Mouse (Mus musculus) right cerebral cortex, postnatal 4 days (tissue): ENCODE results near the gene Taok1.

Source experiments
- DNase-seq: peaks from one replicate; pipeline ENCODE4 v3.0.0-alpha.2; 2022

Taok1 gene

GRCm38 (mm10) chr11:77491123-77491501 is 116.5 kb downstream of the Taok1 start:
- DNase-seq: peak; percentile 99

- DNase-seq: no peak
Observed at GRCm38 (mm10) chr11:77490451-77490850, 117.2 kb downstream of the Taok1 start.

DNA sequence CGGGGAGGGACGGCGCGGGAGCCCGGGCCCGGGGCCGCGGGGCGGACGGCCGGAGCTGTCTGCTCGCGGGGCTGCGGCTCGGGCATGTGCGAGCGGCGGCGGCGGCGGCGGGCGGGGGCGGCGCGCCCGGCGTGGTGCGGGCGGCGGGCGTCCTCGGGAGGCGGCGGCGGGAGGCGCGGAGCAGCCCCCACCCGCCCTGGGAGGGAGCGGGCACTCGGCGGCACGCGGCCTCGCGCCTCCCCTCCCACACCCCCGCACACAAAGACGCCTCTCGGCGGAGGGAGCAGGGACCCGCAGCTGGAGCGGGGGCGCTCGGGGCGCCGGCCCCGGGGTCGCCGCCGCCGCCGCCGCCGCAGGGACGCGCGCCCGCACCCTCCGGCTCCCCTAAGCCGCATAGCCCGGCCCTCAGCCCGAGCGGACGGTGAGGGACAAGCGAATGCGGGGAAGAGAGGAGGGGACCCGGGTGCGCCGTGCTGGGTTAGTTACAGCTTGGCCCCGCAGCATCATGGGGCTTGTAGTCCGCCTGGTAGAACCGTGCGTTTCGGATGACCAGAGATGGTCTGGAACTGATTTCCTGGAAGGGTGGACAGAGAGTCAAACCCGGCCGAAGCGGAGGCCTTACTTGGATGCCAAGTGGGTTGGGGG is 117.9 kb downstream of the Taok1 start, which contains the start of gene Ankrd13b:
Gene Ankrd13b (minus strand): TSS at position 88 of the 645 bp plus-strand sequence.
- DNase-seq: peak; percentile 80

DNA sequence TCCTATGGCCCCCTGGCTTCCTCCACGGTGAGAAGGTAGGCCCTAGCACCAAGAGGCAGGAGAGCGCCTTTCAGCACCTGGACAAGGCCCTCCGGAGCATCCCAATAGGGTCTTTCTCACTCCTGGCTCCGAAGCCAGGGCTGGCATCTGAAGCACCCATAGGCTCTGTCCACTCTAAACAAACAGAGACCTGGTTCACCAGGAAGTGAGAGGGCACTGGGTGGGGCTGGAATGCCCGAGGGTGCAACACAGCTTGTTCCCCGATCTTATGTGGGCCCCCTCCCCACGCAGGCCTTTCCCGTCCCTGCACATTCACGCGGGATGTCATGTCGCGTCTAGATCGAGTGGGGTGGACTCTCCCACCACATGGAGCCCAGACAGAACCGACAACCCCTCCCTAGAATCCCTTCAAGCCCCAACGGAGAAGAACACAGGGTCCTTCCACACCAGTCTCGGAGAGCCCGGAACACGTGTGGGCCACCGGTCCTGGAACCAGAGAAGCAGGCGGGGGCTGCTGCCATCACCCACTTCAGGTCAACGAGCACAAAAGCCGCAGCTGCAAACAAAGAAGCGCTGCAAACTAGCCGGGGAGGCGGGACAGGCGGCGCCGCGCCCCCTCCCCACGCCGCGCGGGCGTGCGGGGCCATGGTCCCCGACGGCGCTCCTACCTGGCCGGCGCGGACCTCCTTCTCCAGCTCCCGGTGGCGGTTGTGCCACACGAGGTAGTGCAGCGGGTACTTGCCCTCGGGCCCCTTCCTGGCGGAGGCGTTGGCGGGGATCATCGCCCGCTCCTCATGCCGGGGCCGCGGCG is 118.6 kb downstream of the Taok1 start:
- peak; percentile 48 for DNase-seq

DNA sequence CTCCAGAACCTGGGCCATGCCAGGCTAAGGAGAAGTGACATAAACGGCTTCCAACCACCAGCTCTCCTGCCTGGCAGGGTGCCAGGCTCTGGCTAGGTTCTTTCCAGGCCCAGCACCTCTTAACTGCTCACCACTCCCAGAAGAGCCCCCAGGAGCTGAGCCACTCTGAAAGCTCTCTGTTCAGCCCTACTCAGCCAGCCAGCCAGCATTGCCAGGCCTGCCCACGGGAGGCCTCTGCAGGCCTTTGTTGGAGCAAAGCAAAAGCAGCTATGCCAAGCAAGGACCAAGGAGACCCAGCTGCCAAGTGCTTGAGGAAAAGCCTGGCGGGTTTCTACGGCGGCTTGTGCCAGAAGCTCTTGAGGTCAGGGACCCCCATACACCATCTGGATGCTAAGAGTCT is 120.8 kb downstream of the Taok1 start:
- no peak for DNase-seq

DNA sequence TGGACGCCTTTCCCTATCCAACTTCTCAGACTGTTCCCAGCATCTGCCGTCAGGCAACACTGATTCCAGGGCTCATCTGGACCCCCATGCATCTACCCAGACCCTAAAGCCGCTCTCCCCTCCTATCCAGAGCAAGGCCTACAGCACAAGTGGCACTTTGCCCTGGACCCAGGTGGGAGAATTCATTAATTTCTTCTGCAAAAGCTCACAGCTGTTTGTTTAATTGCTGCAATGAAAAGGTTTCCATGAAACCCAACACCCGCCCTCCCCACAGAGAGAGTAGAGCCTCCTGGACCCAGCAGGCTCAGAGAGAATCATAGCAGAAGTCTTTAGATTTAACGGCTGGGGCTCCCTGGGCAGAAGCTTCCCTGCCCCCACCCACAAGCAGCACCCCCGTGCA is 122.4 kb downstream of the Taok1 start:
- no peak for DNase-seq

GRCm38 (mm10) chr11:77483510-77484255 is 123.9 kb downstream of the Taok1 start:
- no peak for DNase-seq

GRCm38 (mm10) chr11:77483043-77483442 is 124.6 kb downstream of the Taok1 start:
- no peak for DNase-seq
